8 mouse cellular contexts compared by ENCODE assay signal in the genomic region with DNA sequence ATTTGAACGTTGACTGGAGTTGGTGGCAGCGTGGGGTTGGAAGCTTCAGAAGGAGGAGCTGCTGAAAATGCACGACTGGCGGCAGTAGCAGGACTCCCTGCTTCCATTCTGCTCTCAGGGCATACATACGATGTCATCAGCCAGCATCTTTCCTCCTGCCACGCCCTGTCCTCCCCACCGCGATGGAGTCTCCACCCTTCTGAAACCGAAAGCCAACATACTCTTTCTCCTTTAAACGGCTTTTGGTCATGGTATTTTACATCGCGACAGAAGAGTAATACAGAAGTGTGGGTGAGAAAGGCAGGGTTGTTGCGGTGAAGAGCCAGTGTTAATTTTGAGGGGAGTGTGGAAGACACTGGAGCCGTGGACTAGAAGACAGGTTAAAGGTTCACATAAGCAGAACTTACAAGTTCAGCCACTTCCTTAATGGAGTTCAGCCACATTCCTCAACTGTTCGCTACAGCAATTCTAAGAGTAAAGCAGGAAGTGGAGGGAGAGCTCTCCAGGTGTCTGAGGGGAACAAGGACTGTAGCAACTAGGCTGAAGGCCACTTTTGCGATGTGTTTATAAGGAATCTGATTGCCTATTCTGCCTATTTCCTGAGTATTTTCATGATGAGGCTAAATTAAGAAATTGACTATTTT. TPM values are rescaled to one million over a fixed set of nuclear protein-coding genes. Genes with fewer than 3 reads are reported as not detected.
A peak's percentile ranks its signal among the peaks of the same experiment; 100 is the strongest.
DNase-seq lines count a peak whose midpoint lies in the region; ATAC-seq lines count a peak whose summit lies in the region.

No protein-coding gene starts in this region.

- ATAC-seq in frontal cortex, adult (ENCODE audit: low TSS enrichment): peak; percentile 90
- ATAC-seq in erythroblast, adult 5-6 weeks (replicated peaks; ENCODE audit: low FRiP score, poor library complexity, severe bottlenecking): peak; percentile 98
- peak; percentile 96 for ATAC-seq in inflammation-experienced regulatory T-cells, adult 6 months

- no peak for DNase-seq in frontal cortex, postnatal 10 days (ENCODE audit: low spot score in 2 of 2)
- peak; percentile 31 for DNase-seq in ES-CJ7 (ENCODE audit: low read depth, low spot score)
- DNase-seq in lung, postnatal 25 days (ENCODE audit: low spot score): peak; percentile 44
- peak; percentile 40 to 50 for DNase-seq in spleen, postnatal 14 days (ENCODE audit: low spot score in 2 of 2)
- DNase-seq in layer of hippocampus, adult 11-12 months (ENCODE audit: low spot score): no peak

RNA-seq across cellular contexts. Expression of a gene that starts 6.1 kb away (rescaled TPM):
- total RNA-seq in erythroblast, adult 5-6 weeks (2015; ENCODE audit: low replicate concordance): 27.9 and 35.1 TPM in 2 replicates
- total RNA-seq in erythroblast, adult 5-6 weeks (2017; ENCODE audit: low replicate concordance): 22.0 and 30.4 TPM in 2 replicates
- 10 to 100 TPM; 14.3 to 29.1 (median 17.8) TPM for polyA plus RNA-seq in inflammation-experienced regulatory T-cells, adult 6 months (2017; shearing (Covaris generic))

RNA-seq across cellular contexts. Expression of a gene that starts 51.4 kb away (rescaled TPM):
- total RNA-seq in erythroblast, adult 5-6 weeks (2015; ENCODE audit: low replicate concordance): 10.9 and 13.3 TPM in 2 replicates
- total RNA-seq in erythroblast, adult 5-6 weeks (2017; ENCODE audit: low replicate concordance): 21.0 and 26.6 TPM in 2 replicates
- polyA plus RNA-seq in inflammation-experienced regulatory T-cells, adult 6 months (2017; shearing (Covaris generic)): under 1 TPM in 2 of 3 experiments, not detected in 1; 0.22 to 0.36 TPM

Comparison
In these comparisons a context has a peak if more than half of its experiments do, and no peak if none do; other contexts are left out.
1. DNase-seq: peak in ES-CJ7 (single experiment), lung, postnatal 25 days (single experiment) and spleen, postnatal 14 days (2 of 2); none in frontal cortex, postnatal 10 days (0 of 2) and layer of hippocampus, adult 11-12 months (single experiment).
2. Peak in every context shown above with its lines, with median percentiles within 50 percentile points of each other: ATAC-seq.